In genomic region chr3:51121703-51122540, GRCm38 (mm10) we compare ENCODE assay signal across 9 mouse cellular contexts.
DNase-seq lines count a peak whose midpoint lies in the region; ATAC-seq and TF ChIP-seq lines count a peak whose summit lies in the region.
"Had no signal": no experiment of that assay in that cellular context is flagged by ENCODE, and none has a peak within 500 bp of the region (broad histone marks: within the 10 kb centered on the region; RNA-seq: fewer than 3 reads in every experiment).

No protein-coding gene starts in this region.

- no peak overlapping the region for H3K27ac ChIP-seq in liver, embryonic 12.5 days
- no peak overlapping the region for H3K27ac ChIP-seq in intestine, postnatal 0 days (ENCODE audit: low read depth, low read length)
- H3K27ac ChIP-seq in midbrain, embryonic 12.5 days (replicated peaks) = no peak overlapping the region

- H3K9ac ChIP-seq in liver, embryonic 12.5 days = no peak overlapping the region
- no peak overlapping the region for H3K9ac ChIP-seq in intestine, postnatal 0 days (ENCODE audit: low read depth, low read length)
- no peak overlapping the region for H3K9ac ChIP-seq in midbrain, embryonic 12.5 days (replicated peaks)

- no peaks in the 10 kb centered on the region for H3K36me3 ChIP-seq in liver, embryonic 12.5 days
- H3K36me3 ChIP-seq in intestine, postnatal 0 days (ENCODE audit: control insufficient read depth, insufficient read depth) = no peaks in the 10 kb centered on the region
- H3K36me3 ChIP-seq in midbrain, embryonic 12.5 days = no peaks in the 10 kb centered on the region

- no peaks in the 10 kb centered on the region for H3K4me1 ChIP-seq in liver, embryonic 12.5 days
- H3K4me1 ChIP-seq in intestine, postnatal 0 days (replicated peaks; ENCODE audit: control insufficient read depth, insufficient read depth, low read length) = no peaks in the 10 kb centered on the region
- 0 out of 2 replicates have a peak, but pooled peaks cover 12% of the 10 kb centered on the region for H3K4me1 ChIP-seq in midbrain, embryonic 12.5 days

- TF ChIP-seq CTCF in intestine, postnatal 0 days (IDR thresholded peaks at IDR 0.05; ENCODE audit: low read depth) = peak; percentile 78

- H3K4me3 ChIP-seq in liver, embryonic 12.5 days = no peak overlapping the region
- no peak overlapping the region for H3K4me3 ChIP-seq in intestine, postnatal 0 days (ENCODE audit: low read depth, low read length)
- no peak overlapping the region for H3K4me3 ChIP-seq in midbrain, embryonic 12.5 days
- H3K4me3 ChIP-seq: myocyte had no signal

- H3K9me3 ChIP-seq in liver, embryonic 12.5 days (replicated peaks) = no peaks in the 10 kb centered on the region
- no peaks in the 10 kb centered on the region for H3K9me3 ChIP-seq in intestine, postnatal 0 days (ENCODE audit: control insufficient read depth)
- no peaks in the 10 kb centered on the region for H3K9me3 ChIP-seq in midbrain, embryonic 12.5 days

- no peak overlapping the region for H3K4me2 ChIP-seq in liver, embryonic 12.5 days
- no peak overlapping the region for H3K4me2 ChIP-seq in intestine, postnatal 0 days (replicated peaks; ENCODE audit: low read depth)
- H3K4me2 ChIP-seq in midbrain, embryonic 12.5 days (replicated peaks) = no peak overlapping the region

- no peaks in the 10 kb centered on the region for H3K27me3 ChIP-seq in liver, embryonic 12.5 days (replicated peaks)
- H3K27me3 ChIP-seq in intestine, postnatal 0 days (replicated peaks; ENCODE audit: control insufficient read depth, insufficient read depth, low read length) = no peaks in the 10 kb centered on the region
- H3K27me3 ChIP-seq in midbrain, embryonic 12.5 days = 0 out of 2 replicates have a peak, but pooled peaks cover 4% of the 10 kb centered on the region

- ATAC-seq in liver, embryonic 12.5 days = no peak
- ATAC-seq in intestine, postnatal 0 days = no peak
- peak; percentile 55 for ATAC-seq in midbrain, embryonic 12.5 days (ENCODE audit: low FRiP score, low read depth)

- intact Hi-C loops in gastrocnemius, postnatal 14 days (cut with DNase I; ENCODE audit: low total_unique reads) = loop anchor here (5.0 kb wide), 1 partner anchor 820 kb away; no protein-coding TSS in a partner anchor
- intact Hi-C loops in left cerebral cortex, postnatal 10 days (cut with DNase I) = loop anchor here (2.0 to 10.0 kb wide), 2 partner anchors 215 to 737 kb away; no protein-coding TSS in a partner anchor

- 37% methylated on average over 9 of the region's 9 CpGs for WGBS in liver, embryonic 12.5 days (ENCODE audit: insufficient replicate concordance)
- WGBS in intestine, postnatal 0 days = 30% methylated on average over 9 of the region's 9 CpGs
- 31% methylated on average over 9 of the region's 9 CpGs for WGBS in midbrain, embryonic 12.5 days

- peak; percentile 27 for DNase-seq in liver
- peak; percentile 54 to 81 for DNase-seq in cerebellum, postnatal 4 days (ENCODE audit: low spot score in 2 of 2)
- DNase-seq in gastrocnemius, postnatal 14 days = peak; percentile 54
- peak; percentile 59 to 80 for DNase-seq in left cerebral cortex, postnatal 10 days (ENCODE audit: extremely low spot score in 1 of 2, low spot score in 2 of 2)
- DNase-seq in skeletal muscle tissue, adult 2 months (ENCODE audit: low read depth, low spot score) = peak; percentile 36
